In genomic region chr8:121216441-121216949, GRCm38 (mm10) we compare ENCODE assay signal across 16 mouse cellular contexts.
DNase-seq lines count a peak whose midpoint lies in the region; ATAC-seq lines count a peak whose summit lies in the region.
"Had no signal": no experiment of that assay in that cellular context is flagged by ENCODE, and none has a peak within 500 bp of the region (broad histone marks: within the 10 kb centered on the region; RNA-seq: fewer than 3 reads in every experiment).

No protein-coding gene starts in this region.

- peak; percentile 52 for ATAC-seq in common myeloid progenitor, adult 5-6 weeks (replicated peaks; ENCODE audit: low read depth, poor library complexity, severe bottlenecking)
- ATAC-seq: activated CD4-positive, CD25-positive, alpha-beta regulatory T cell, adult 4 months; forebrain, embryonic 14.5 days; forebrain, embryonic 16.5 days had no signal

- peak; percentile 58 to 63 for DNase-seq in adrenal gland, adult (ENCODE audit: inconsistent age in 2 of 2, low spot score in 1 of 2)
- no peak for DNase-seq in adrenal gland, adult 2 months
- DNase-seq in 416B (ENCODE audit: low read depth) = peak; percentile 62
- DNase-seq in T-cell, adult 2 months (ENCODE audit: low spot score) = no peak
- DNase-seq: adrenal gland, adult 8-10 months; adrenal gland, postnatal 14 days; cerebellum, adult 11-12 months; cerebellum, adult 2 months; cerebellum, adult 9-10 months; cerebellum, postnatal 10 days; cerebellum, postnatal 25 days; embryo, embryonic 11 days had no signal

Comparison
In these comparisons a context has a peak if more than half of its experiments do, and no peak if none do; other contexts are left out.
1. DNase-seq: peak in adrenal gland, adult (2 of 2) and 416B (single experiment); none in adrenal gland, adult 2 months (single experiment) and T-cell, adult 2 months (single experiment).